Mouse (Mus musculus) cerebellum, adult (tissue): Measurements from ENCODE around the gene Actr3b.
A peak's percentile ranks its signal among the peaks of the same experiment; 100 is the strongest.
"Not testable (repeated sequence)": the region's sequence is repeated elsewhere in the genome, so short reads cannot be mapped to it uniquely, and the experiment has no call there.

Experiments used
- ATAC-seq: cut with Nextera tagmentation; 2 replicates; pipeline ENCODE4 v1.9.2; 2017; ENCODE audit warnings: mild to moderate bottlenecking, moderate library complexity, mixed read lengths; ENCODE audit not compliant: insufficient number of reproducible peaks, low FRiP score, low TSS enrichment

The Actr3b gene

DNA sequence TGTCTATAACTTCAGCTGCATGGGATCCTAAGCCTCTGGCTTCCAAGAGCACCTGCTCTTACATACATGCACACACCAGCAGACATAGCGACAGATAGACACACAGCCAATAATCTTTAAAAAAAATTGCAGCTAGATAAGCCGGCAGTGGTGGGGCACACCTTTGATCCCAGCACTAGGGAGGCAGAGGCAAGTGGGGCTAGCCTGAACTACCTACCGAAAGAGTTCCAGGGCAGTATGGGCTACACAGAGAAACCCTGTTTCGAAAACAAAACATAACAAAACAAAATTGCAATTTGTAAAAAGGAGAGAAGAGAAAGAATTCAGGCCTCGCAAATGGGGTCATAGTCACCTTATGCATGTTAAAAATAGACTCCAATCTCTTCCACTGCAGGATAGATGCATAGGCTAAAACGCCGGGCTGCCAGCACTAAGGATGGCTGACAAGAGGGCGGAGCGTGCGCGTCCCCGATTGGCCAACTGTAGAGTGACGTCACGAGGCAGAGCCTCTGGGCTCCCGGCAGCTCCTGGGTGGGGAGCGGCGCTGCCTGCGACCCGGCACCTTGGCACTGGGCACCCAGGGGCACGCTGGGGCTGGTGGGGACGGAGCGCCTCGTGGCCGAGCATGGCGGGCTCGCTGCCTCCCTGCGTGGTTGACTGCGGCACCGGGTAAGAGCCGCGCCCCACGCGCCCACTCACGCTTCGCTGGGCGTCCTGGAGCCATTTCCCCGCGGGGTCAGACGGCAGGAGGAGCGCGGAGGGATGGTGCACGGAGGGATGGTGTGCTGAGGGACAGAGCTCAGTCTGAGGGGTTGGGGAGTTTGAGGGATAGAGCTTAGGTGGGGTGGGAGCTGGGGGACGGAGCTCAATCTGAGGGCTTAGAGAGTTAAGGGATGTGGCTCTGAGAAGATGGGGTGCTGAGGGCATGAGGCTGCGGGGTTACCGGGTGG lies at the start of gene Actr3b:
Gene Actr3b, plus strand, starts transcription at position 538 of the 950 bp plus-strand sequence.
- peak; percentile 95 for ATAC-seq

DNA sequence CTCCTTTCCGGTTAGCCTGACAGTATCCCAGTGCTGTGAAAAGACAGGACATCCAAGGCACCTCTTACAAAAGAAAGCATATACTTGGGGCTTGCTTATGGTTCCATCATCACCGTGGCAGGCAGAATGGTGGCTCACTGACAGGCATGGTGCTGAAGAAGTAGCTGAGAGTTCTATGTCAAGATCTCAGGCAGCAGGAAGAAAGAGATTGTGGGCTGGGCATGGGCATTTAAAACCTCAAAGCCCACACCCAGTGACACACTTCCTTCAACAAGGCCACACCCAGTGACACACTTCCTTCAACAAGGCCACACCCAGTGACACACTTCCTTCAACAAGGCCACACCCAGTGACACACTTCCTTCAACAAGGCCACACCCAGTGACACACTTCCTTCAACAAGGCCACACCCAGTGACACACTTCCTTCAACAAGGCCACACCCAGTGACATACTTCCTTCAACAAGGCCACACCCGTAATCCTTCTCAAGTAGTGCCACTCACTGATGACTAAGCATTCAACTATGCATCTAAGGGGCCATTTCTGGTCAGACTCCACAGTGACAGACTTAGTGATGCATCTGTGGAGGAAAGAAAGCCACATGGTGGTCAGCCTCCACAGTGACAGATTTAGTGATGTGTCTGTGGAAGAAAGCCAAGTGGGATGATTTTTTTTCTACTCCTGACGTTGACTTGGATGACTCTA lies 46.6 kb upstream of the Actr3b start:
- ATAC-seq: not testable (repeated sequence)

DNA sequence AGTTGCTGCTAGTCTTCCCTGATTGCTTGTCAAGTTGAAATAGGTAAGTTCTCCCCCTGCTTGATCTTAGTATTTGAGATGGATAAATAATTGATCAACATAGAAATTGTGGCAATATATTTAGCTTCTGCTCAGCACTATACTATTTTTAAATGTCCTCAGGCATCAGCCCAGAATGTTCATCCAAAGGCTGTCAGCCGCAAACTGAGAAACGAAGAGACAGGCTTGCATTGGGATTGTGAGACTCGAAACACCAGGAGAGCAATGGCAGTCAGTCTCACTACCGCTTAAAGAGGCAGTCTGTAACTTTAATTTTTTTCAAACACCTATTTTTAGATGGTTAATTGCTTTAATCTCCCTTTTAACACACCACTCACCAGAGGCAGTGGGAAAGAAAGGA lies 40.4 kb upstream of the Actr3b start:
- ATAC-seq: no peak

- ATAC-seq: no peak
Observed at GRCm38 (mm10) chr5:25723016-25723415, 36.8 kb upstream of the Actr3b start.

- no peak for ATAC-seq
Observed at GRCm38 (mm10) chr5:25724134-25724675, 35.6 kb upstream of the Actr3b start.

DNA sequence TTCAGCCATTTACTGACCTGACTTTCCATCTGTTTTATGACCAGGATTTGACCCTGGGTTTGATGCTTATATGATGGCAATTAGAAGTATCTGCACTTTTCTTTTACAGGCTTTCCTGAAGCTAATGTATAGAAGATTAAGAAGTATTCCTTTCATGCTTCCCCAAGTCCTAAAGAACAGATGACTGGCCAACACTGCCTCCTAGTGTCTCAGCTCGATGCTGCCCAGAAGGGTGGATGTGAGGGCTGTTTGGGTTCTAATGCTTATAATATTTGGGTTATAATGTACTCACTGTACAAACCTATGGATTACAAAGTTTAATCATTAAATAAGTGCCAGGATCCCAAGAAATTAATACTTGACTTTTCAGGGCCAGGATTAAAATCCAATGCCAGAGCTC lies 25.5 kb upstream of the Actr3b start:
- ATAC-seq: no peak

- ATAC-seq: no peak
Observed at GRCm38 (mm10) chr5:25735861-25736260, 23.9 kb upstream of the Actr3b start.

GRCm38 (mm10) chr5:25738448-25738847 lies 21.3 kb upstream of the Actr3b start:
- ATAC-seq: no peak

DNA sequence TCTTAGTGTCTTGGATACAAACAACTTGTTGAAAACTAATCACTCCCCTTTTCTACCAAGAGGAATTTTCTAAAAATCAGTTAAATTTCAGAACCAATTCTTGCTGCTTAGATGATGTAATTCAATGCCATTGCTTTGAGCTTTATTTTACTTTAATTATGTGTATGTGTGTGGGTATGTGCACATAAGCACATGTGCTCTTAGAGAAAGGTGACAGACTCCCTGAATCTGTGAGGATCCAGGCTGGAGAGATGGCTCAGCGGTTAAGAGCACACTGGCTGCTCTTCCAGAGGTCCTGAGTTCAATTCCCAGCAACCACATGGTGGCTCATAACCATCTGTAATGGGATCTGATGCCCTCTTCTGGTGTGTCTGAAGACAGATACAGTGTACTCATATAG lies 20.9 kb upstream of the Actr3b start:
- ATAC-seq: not testable (repeated sequence)

DNA sequence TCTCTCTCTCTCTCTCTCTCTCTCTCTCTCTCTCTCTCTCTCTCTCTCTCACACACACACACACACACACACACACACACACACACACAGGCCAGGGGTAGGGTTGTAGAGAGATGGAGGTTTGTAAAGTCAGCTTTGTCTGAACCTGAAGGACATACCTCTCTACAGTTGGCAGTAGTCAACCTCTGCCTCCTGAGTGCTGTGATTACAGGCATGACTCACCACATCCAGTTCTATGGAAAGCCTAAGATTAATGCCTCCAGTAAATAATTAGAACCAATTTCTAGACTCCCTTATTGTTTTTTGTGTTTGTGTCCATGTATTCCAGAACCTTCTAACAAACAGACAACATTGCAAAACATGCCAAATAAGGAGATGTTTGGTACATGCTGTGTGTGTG lies 11.9 kb upstream of the Actr3b start:
- no peak for ATAC-seq

- ATAC-seq: no peak
Observed at GRCm38 (mm10) chr5:25748613-25749012, 11.2 kb upstream of the Actr3b start.

- 0 out of 2 replicates have a peak, but pooled peaks have one; percentile 9 for ATAC-seq
Observed at GRCm38 (mm10) chr5:25751552-25751951, 8.2 kb upstream of the Actr3b start.

GRCm38 (mm10) chr5:25752862-25753261 lies 6.9 kb upstream of the Actr3b start:
- 0 out of 2 replicates have a peak, but pooled peaks have one; percentile 17 for ATAC-seq

GRCm38 (mm10) chr5:25753556-25754235 lies 6.1 kb upstream of the Actr3b start:
- ATAC-seq: no peak

DNA sequence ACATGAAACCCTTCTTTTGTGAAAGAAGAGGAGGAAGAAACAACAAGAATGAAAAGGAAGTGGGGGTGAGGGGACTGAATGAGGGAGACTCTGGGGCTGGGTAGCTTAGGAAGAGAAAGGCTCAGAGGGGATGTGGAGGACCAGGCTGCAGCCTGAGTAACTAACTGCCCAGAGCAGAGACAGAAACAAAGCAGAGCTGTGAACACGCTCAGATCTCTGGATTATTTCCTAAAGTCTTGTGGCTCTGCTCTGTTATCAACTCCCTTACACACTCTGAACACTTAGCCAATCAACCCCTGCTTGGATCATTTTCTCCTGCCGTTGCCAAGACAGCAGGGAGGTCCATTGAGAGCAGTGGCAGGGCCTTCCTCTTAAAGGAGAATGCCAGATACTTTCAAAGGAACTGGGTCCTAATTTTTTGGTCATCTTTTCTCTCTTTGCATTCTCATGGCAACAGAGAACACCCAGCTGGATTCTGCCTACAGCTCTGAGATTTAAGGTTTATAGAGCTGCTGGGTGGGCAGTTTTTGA lies 5.5 kb upstream of the Actr3b start:
- ATAC-seq: no peak

DNA sequence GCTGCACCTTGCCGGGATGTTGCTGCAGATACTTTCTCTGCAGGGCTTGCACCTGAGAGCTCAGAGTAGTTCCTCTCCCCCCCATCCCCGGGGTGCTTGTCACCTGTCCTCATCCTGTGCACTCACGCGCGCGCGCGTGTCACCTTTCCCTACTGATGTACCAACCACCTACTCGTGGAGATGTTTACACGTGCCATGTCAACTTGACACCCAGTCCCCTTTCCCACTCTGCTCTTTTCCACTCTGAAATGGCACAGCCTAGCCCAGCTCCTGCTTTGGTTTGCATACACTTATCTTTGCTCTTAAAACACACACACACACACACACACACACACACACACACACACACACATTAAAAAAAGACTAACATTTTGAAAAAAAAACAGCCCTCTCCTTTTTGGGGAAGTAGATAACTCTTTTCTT lies 624 bp downstream of the Actr3b start:
- ATAC-seq: peak; percentile 20; the same call in 1 of the 2 replicates

DNA sequence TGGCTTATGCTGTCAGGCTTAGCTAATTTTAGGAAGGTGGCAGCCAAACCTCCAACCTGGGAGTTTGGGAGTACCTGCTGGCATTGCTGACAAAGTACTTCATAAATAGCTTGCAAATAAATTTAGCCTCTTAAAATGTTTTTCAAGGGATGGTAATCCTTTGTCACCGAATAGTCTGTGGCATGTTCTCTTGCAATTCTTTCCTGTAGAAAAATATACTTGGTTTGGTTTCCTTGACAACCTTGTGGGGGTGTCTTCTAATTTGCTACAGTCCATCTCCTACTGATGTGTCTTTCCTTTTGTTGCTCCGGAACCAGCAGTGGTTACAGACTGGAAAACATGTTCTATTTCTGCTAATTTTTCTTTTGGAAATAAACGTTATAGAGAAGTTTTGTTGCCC lies 1.1 kb downstream of the Actr3b start:
- no peak for ATAC-seq

- ATAC-seq: no peak
Observed at GRCm38 (mm10) chr5:25761850-25762249, 2.1 kb downstream of the Actr3b start.

GRCm38 (mm10) chr5:25769006-25769405 lies 9.2 kb downstream of the Actr3b start:
- no peak for ATAC-seq

- no peak for ATAC-seq
Observed at GRCm38 (mm10) chr5:25769406-25769805, 9.6 kb downstream of the Actr3b start.
